Mouse (Mus musculus): Measurements from ENCODE around the gene Il6st. TPM values are rescaled to one million over a fixed set of nuclear protein-coding genes. Genes with fewer than 3 reads are reported as not detected.

The Il6st gene
- polyA plus RNA-seq, 1 experiment from 2014 or later, result 11.1 TPM

DNA sequence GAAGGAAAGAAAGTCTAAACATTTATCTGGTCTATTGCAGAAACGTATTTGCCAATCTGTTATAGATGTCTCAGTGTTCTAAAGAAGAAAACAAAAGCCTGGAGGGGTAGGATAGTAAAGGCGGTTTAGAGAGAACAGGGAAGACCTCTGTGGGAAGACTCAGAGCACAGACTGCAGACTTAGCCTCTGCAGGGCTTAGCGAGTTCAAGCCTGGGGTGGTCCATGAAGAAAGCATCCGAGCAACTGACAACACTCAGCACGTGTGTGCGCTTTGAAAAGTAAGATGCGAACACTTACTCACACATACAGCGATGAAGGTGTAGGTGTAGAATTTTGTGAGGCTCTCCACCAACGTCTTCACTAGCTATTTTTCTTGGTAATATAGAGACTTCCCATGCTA, 7.3 kb downstream of the Il6st start:
- no peak overlapping the region for H3K4me2 ChIP-seq
- H3K4me3 ChIP-seq, result no peak overlapping the region
- no peaks in the 10 kb centered on the region for H3K27me3 ChIP-seq (replicated peaks)
- H3K4me1 ChIP-seq, result peaks cover 15% of the 10 kb centered on the region; the same call in 1 of the 2 replicates
- ATAC-seq, result no peak
- WGBS (ENCODE audit: insufficient replicate concordance), result 76% methylated on average over 9 of the region's 9 CpGs
- peaks cover 11% of the 10 kb centered on the region for H3K36me3 ChIP-seq
- H3K9ac ChIP-seq, result no peak overlapping the region
- H3K9me3 ChIP-seq (replicated peaks), result no peaks in the 10 kb centered on the region
- H3K27ac ChIP-seq, result no peak overlapping the region

DNA sequence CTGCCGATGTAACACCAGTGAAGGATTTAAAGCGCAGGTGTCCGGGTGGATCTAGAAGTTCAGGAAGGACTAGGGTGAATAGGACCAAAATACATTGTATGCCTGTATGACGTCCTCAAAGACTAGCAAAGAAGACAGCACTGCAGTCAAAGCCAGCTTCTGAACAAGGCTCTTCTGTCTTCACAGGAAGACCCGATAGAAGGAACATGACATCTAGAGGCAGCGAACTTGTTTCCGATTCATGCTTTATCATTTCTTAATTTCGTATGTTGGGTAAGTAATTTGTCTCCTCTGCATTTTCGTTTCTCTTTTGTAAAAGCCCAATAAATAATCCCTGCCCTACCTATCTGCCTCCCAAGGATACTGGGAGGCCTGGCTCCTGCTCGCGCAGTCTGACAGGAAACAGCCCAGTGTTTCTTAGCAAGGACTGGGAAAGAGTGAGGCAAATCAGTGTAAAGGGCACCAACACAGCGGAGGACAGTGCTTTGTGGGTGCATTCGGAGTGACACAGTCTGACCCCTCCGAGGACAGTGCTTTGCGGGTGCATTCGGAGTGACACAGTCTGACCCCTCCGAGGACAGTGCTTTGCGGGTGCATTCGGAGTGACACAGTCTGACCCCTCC, 8.6 kb downstream of the Il6st start:
- peaks cover 17% of the 10 kb centered on the region for H3K36me3 ChIP-seq
- H3K4me3 ChIP-seq, result no peak overlapping the region
- H3K27me3 ChIP-seq (replicated peaks), result no peaks in the 10 kb centered on the region
- no peak for ATAC-seq
- 81% methylated on average over 19 of the region's 19 CpGs for WGBS (ENCODE audit: insufficient replicate concordance)
- H3K9ac ChIP-seq, result no peak overlapping the region
- no peak overlapping the region for H3K4me2 ChIP-seq
- H3K4me1 ChIP-seq, result peaks cover 10% of the 10 kb centered on the region; the same call in 1 of the 2 replicates
- no peaks in the 10 kb centered on the region for H3K9me3 ChIP-seq (replicated peaks)
- no peak overlapping the region for H3K27ac ChIP-seq

DNA sequence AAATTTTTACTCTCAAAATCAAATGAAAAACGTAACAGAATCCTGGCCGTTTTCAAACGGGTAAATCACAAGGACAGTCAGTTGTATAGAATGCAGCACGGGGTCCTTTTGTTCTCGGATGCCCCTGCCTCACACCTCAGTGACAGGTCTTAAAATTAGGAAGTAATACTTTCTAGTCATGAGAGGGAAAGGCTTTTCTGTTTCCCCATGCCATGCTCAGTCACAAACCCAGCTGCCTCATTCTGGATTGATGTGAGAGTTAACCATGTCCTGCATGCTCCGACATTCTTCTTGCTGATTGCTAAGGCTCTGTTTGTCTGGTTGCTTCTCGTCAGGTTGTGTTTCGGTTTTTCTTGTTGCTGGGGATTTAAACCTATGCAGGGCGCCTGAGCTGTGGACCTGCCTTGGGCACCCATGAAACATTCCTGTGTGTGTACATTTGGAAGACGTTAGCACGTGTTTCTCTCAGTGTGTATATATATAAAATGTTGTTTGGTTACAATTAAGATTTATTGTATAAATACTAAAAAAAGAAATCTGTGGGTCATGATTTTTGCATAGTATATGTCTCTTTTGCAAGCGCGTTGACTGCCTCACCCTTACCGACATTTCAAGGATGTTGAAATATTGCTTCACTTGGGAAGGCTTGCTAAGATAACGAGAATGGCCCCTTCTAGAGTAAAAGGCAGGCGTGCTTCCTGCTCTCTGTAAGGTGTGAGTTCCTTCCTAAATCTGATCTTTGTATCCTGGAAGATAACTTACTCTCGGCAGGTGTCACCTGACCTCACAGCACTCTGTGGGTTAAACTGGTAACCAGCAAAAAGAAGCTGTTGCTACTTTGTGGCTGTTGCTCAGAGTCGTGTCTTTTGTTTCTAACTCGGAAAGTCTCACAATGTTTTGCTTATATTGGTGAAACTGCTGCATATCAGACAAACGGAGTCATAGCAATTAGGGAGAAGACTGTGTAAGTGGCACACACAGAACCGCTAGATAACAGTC, 10.2 kb downstream of the Il6st start:
- H3K36me3 ChIP-seq, result peaks cover 19% of the 10 kb centered on the region
- no peak for ATAC-seq
- no peak overlapping the region for H3K4me2 ChIP-seq
- 66% methylated on average over 21 of the region's 21 CpGs for WGBS (ENCODE audit: insufficient replicate concordance)
- no peak overlapping the region for H3K4me3 ChIP-seq
- no peaks in the 10 kb centered on the region for H3K27me3 ChIP-seq (replicated peaks)
- peaks cover 10% of the 10 kb centered on the region; the same call in 1 of the 2 replicates for H3K4me1 ChIP-seq
- no peaks in the 10 kb centered on the region for H3K9me3 ChIP-seq (replicated peaks)
- no peak overlapping the region for H3K9ac ChIP-seq
- H3K27ac ChIP-seq, result no peak overlapping the region

DNA sequence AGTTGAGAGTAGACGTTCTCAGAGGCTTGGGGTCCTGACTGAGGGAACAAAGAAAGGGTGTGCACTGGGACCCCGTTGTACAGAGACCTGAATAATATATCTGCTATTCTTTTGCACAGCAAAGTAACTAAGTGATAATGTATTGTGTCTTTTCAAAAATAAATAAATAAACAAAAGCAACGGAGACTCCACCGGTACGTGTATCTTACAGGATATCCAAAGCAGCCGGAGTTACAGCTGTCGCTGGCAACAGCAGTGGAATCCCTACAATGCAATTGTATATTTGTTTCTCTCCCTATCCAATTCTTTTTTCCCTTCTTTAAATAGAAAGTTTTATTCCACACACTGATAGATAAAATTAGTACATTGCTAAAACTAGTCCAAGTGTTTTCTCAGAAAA, 15.2 kb downstream of the Il6st start:
- Histone ChIP-seq H3K9me3 (replicated peaks) (no peaks in the 10 kb centered on the region), H3K27me3 (replicated peaks) (no peaks in the 10 kb centered on the region), H3K4me3 (no peak overlapping the region), H3K27ac (no peak overlapping the region), H3K4me1 (no peaks in the 10 kb centered on the region), H3K36me3 (peaks cover 36% of the 10 kb centered on the region), H3K9ac (no peak overlapping the region), H3K4me2 (no peak overlapping the region)
- ATAC-seq, result no peak
- 83% methylated on average over 7 of the region's 7 CpGs for WGBS (ENCODE audit: insufficient replicate concordance)

DNA sequence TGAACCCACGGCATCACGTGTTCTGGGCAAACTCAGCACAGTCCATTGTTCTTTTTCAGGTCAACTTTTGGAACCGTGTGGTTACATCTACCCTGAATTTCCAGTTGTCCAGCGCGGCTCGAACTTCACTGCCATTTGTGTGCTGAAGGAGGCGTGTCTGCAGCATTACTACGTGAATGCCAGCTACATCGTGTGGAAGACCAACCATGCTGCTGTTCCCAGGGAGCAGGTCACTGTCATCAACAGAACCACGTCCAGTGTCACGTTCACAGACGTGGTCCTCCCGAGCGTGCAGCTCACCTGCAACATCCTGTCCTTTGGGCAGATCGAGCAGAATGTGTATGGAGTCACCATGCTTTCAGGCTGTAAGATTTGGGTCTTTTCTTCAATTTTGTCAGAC, 16.1 kb downstream of the Il6st start:
- Histone ChIP-seq H3K27ac (no peak overlapping the region), H3K27me3 (replicated peaks) (no peaks in the 10 kb centered on the region), H3K4me2 (no peak overlapping the region), H3K9ac (no peak overlapping the region), H3K36me3 (peaks cover 39% of the 10 kb centered on the region), H3K4me3 (no peak overlapping the region), H3K9me3 (replicated peaks) (no peaks in the 10 kb centered on the region), H3K4me1 (no peaks in the 10 kb centered on the region)
- no peak for ATAC-seq
- WGBS (ENCODE audit: insufficient replicate concordance), result 82% methylated on average over 15 of the region's 15 CpGs

GRCm38 (mm10) chr13:112482525-112482924, 18.7 kb downstream of the Il6st start:
- 82% methylated on average over 5 of the region's 5 CpGs for WGBS (ENCODE audit: insufficient replicate concordance)
- ATAC-seq, result no peak
- Histone ChIP-seq H3K27ac (no peak overlapping the region), H3K9me3 (replicated peaks) (peaks cover 4% of the 10 kb centered on the region; the same call in 1 of the 2 replicates), H3K4me3 (no peak overlapping the region), H3K36me3 (peaks cover 42% of the 10 kb centered on the region), H3K4me2 (no peak overlapping the region), H3K27me3 (replicated peaks) (no peaks in the 10 kb centered on the region), H3K9ac (no peak overlapping the region), H3K4me1 (no peaks in the 10 kb centered on the region)

GRCm38 (mm10) chr13:112483015-112483414, 19.1 kb downstream of the Il6st start:
- no peak for ATAC-seq
- Histone ChIP-seq H3K4me2 (no peak overlapping the region), H3K36me3 (peaks cover 40% of the 10 kb centered on the region), H3K27ac (no peak overlapping the region), H3K9me3 (replicated peaks) (peaks cover 4% of the 10 kb centered on the region; the same call in 1 of the 2 replicates), H3K4me1 (no peaks in the 10 kb centered on the region), H3K9ac (no peak overlapping the region), H3K4me3 (no peak overlapping the region), H3K27me3 (replicated peaks) (no peaks in the 10 kb centered on the region)
- WGBS (ENCODE audit: insufficient replicate concordance), result 74% methylated on average over 7 of the region's 7 CpGs

DNA sequence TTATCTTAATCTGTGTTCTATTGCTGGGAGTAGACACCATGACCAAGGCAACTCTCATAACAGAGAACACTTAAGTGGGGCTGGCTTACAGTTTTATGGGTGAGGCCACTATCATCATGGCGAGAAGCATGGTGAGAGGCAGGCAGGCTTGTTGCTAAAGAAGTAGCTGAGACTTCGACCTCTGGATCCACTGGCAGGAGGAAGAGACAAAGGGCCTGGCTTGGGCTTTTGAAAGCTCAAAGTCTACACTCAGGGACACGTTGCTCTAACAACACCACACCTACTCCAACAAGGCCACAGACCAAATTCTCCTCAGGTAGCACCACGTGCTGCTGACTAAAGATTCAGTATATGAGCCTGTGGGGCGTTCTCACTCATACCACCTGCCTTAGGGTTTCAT, 22.4 kb downstream of the Il6st start:
- peaks cover 4% of the 10 kb centered on the region; the same call in 1 of the 2 replicates for H3K9me3 ChIP-seq (replicated peaks)
- no peak overlapping the region for H3K27ac ChIP-seq
- no peak overlapping the region for H3K4me2 ChIP-seq
- 75% methylated on average over 5 of the region's 5 CpGs for WGBS (ENCODE audit: insufficient replicate concordance)
- H3K9ac ChIP-seq, result no peak overlapping the region
- peaks cover 14% of the 10 kb centered on the region for H3K4me1 ChIP-seq
- H3K27me3 ChIP-seq (replicated peaks), result no peaks in the 10 kb centered on the region
- no peak for ATAC-seq
- H3K36me3 ChIP-seq, result peaks cover 44% of the 10 kb centered on the region
- no peak overlapping the region for H3K4me3 ChIP-seq

GRCm38 (mm10) chr13:112486676-112487075, 22.8 kb downstream of the Il6st start:
- WGBS (ENCODE audit: insufficient replicate concordance), result 77% methylated on average over 5 of the region's 5 CpGs
- peaks cover 4% of the 10 kb centered on the region; the same call in 1 of the 2 replicates for H3K9me3 ChIP-seq (replicated peaks)
- H3K27ac ChIP-seq, result no peak overlapping the region
- H3K4me1 ChIP-seq, result peaks cover 14% of the 10 kb centered on the region
- no peaks in the 10 kb centered on the region for H3K27me3 ChIP-seq (replicated peaks)
- ATAC-seq, result no peak
- peaks cover 44% of the 10 kb centered on the region for H3K36me3 ChIP-seq
- H3K4me2 ChIP-seq, result no peak overlapping the region
- no peak overlapping the region for H3K9ac ChIP-seq
- no peak overlapping the region for H3K4me3 ChIP-seq

GRCm38 (mm10) chr13:112490036-112490435, 26.2 kb downstream of the Il6st start:
- H3K27ac ChIP-seq, result no peak overlapping the region
- H3K4me1 ChIP-seq, result peaks cover 14% of the 10 kb centered on the region
- no peaks in the 10 kb centered on the region for H3K27me3 ChIP-seq (replicated peaks)
- H3K9ac ChIP-seq, result no peak overlapping the region
- H3K9me3 ChIP-seq (replicated peaks), result peaks cover 4% of the 10 kb centered on the region; the same call in 1 of the 2 replicates
- peaks cover 36% of the 10 kb centered on the region for H3K36me3 ChIP-seq
- no peak overlapping the region for H3K4me2 ChIP-seq
- WGBS (ENCODE audit: insufficient replicate concordance), result 32% methylated on average over 3 of the region's 3 CpGs
- H3K4me3 ChIP-seq, result no peak overlapping the region
- ATAC-seq, result peak; percentile 77

DNA sequence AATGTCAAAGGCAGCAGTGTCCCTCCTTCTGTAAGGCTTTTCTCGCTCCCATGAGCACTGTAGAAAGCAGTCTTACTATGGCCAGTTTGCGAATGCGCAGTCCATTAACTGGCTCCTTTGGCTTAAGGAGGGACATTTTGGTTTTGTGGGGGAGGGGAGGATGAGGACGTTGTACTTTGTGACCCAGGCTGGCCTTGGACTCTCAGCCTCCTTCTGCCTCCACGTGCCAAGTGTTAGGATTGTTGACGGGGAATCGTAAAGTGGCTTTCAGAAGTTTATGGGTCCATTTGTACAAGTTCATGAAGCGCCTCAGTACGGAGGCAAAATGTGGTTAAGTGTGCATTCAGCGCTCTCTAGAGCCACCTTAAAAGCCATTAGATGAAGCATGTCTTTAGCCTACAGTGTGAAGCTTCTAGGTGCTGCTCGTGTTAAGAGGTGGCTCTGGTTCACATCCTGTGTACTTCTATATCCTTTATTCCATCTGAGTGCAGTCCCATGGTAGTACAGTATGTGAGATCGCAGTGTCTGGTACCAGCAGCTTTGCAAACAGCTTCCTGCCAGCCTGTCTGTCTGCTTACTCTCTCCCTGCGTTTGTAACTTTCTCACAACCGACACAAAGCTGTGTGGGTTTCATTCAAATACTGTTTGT, 27.9 kb downstream of the Il6st start:
- Histone ChIP-seq H3K27ac (no peak overlapping the region), H3K36me3 (peaks cover 27% of the 10 kb centered on the region), H3K4me2 (no peak overlapping the region), H3K9ac (no peak overlapping the region), H3K4me1 (peaks cover 14% of the 10 kb centered on the region), H3K9me3 (replicated peaks) (0 out of 2 replicates have a peak, but pooled peaks cover under 1% of the 10 kb centered on the region), H3K4me3 (no peak overlapping the region), H3K27me3 (replicated peaks) (no peaks in the 10 kb centered on the region)
- 77% methylated on average over 14 of the region's 14 CpGs for WGBS (ENCODE audit: insufficient replicate concordance)
- ATAC-seq, result no peak

- Histone ChIP-seq H3K9ac (no peak overlapping the region), H3K27me3 (replicated peaks) (no peaks in the 10 kb centered on the region), H3K9me3 (replicated peaks) (no peaks in the 10 kb centered on the region), H3K36me3 (peaks cover 27% of the 10 kb centered on the region), H3K4me3 (no peak overlapping the region), H3K4me2 (no peak overlapping the region), H3K4me1 (peaks cover 14% of the 10 kb centered on the region), H3K27ac (no peak overlapping the region)
- no peak for ATAC-seq
- 31% methylated on average over 1 of the region's 1 CpGs for WGBS (ENCODE audit: insufficient replicate concordance)
Measured at GRCm38 (mm10) chr13:112492285-112492678, 28.4 kb downstream of the Il6st start.
